Mouse (Mus musculus) limb, embryonic 14.5 days (tissue): ENCODE measurements around the gene Cbx7. TPM values are rescaled to one million over a fixed set of nuclear protein-coding genes. Genes with fewer than 3 reads are reported as not detected.
A peak's percentile ranks its signal among the peaks of the same experiment; 100 is the strongest.

Experiments
- ATAC-seq: fragments of 200-750 bp; cut with Nextera tagmentation; 2 replicates; pipeline ENCODE4 v1.8.0; 2017; ENCODE audit warnings: low read depth, moderate number of reproducible peaks, moderate TSS enrichment; ENCODE audit not compliant: low FRiP score
- DNase-seq: peaks from one replicate; pipeline ENCODE4 v3.0.0-alpha.2; 2015; ENCODE audit warnings: low spot score
- H3K27ac ChIP-seq: fragments of 300-500 bp; sonication (generic); replicated peaks from 2 replicates; pipeline ENCODE4 v1.5.1; 2014; ENCODE audit warnings: low read depth, mild to moderate bottlenecking, low read length, moderate library complexity, mixed read lengths
- H3K27me3 ChIP-seq: fragments of 300-500 bp; sonication (generic); 2 replicates; pipeline ENCODE4 v1.6.1; 2014; ENCODE audit warnings: low read length, mixed read lengths; ENCODE audit not compliant: control insufficient read depth, insufficient read depth
- H3K36me3 ChIP-seq: fragments of 300-500 bp; sonication (generic); 2 replicates; pipeline ENCODE4 v1.6.1; 2014; ENCODE audit warnings: mild to moderate bottlenecking, low read length, moderate library complexity, mixed read lengths; ENCODE audit not compliant: control insufficient read depth, insufficient read depth
- H3K4me1 ChIP-seq: fragments of 300-500 bp; sonication (generic); 2 replicates; pipeline ENCODE4 v1.6.1; 2014; ENCODE audit warnings: antibody characterized with exemption, low read length, mixed read lengths; ENCODE audit not compliant: control insufficient read depth, insufficient read depth
- H3K4me2 ChIP-seq: fragments of 300-500 bp; sonication (generic); replicated peaks from 2 replicates; pipeline ENCODE4 v1.6.1; 2014; ENCODE audit warnings: low read depth, mild to moderate bottlenecking, low read length, moderate library complexity; ENCODE audit not compliant: severe bottlenecking
- H3K4me3 ChIP-seq: fragments of 300-500 bp; sonication (generic); replicated peaks from 2 replicates; pipeline ENCODE4 v1.5.1; 2014; ENCODE audit warnings: low read length
- H3K9ac ChIP-seq: fragments of 300-500 bp; sonication (generic); 2 replicates; pipeline ENCODE4 v1.6.1; 2014; ENCODE audit warnings: mild to moderate bottlenecking, low read depth, low read length, moderate library complexity; ENCODE audit not compliant: severe bottlenecking
- H3K9me3 ChIP-seq: fragments of 300-500 bp; sonication (generic); 2 replicates; pipeline ENCODE4 v1.6.1; 2016; ENCODE audit warnings: low read length; ENCODE audit not compliant: control insufficient read depth
- POLR2A ChIP-seq: fragments of 200-500 bp; IDR thresholded peaks from 2 replicates; pipeline ENCODE4 v1.8.0; 2012; ENCODE audit warnings: inconsistent platforms, mild to moderate bottlenecking, moderate library complexity, borderline replicate concordance; ENCODE audit not compliant: insufficient read depth, insufficient read length; ENCODE audit errors: extremely low read depth
- WGBS: fragments of 180-500 bp; shearing (Covaris S2); extraction: QIAGEN DNeasy Blood & Tissue Kit; methylation state at CpG from one replicate; pipeline ENCODE4 v1.1.7; 2014; 5-methylcytosine and 5-hydroxymethylcytosine counted together
- polyA plus RNA-seq, 2 experiments: library from polyadenylated mRNA; depleted of rRNA in 1 of 2; stranded (reverse) in 1 of 2; unstranded in 1 of 2; fragments of >200 nt; fragmentation: Nextera tagmentation in 1 of 2; extraction: Ambion mirVana in 1 of 2; gene quantifications; 2 replicates each; pipeline versions ENCODE4 v1.2.1 to v1.2.3; 2012 to 2014

Gene Cbx7
- polyA plus RNA-seq, 2 experiments: 2.1 to 8.5 TPM

DNA sequence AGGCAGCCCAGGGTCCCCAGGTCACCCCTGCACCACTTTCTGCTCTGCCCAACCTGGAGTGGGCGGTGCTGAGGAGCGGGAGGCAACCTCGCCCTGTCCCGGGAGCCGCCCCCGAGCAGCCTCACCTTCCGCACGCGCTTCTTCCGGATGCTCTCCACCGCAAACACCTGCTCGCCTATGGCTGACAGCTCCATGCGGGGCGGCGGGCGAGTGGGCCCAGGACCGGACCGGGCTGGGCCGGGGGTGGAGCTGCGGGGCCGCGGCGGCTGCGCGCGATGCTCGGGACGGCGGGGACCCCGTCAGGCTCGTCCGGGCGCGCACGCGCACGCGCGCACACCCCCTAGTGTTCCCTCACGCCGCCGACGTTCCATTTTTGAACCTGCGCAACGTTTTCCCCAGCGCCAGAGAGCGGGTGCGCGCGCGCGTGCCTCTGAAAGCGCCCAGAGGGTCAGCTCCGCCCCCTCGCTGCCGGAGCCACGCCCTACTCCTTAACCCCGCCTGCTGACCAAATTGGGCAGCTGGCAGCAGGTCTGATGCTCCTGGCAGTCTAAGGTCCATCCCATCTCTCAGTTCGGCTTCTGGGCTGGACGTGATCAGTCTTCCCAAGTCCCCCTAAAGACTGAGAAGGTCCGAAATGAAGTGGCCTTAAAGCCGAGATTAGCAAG is 38.5 kb downstream of the Cbx7 start:
- no peak for TF ChIP-seq POLR2A
- Histone ChIP-seq H3K4me2 (peak overlapping the region; percentile 84), H3K9me3 (no peaks in the 10 kb centered on the region), H3K4me3 (peak overlapping the region; percentile 60), H3K27me3 (peaks cover 36% of the 10 kb centered on the region), H3K9ac (peak overlapping the region; percentile 55), H3K27ac (no peak overlapping the region), H3K4me1 (peaks cover 10% of the 10 kb centered on the region), H3K36me3 (no peaks in the 10 kb centered on the region)
- ATAC-seq: peak; percentile 38; the same call in 1 of the 2 replicates
- 2% methylated on average over 41 of the region's 62 CpGs for WGBS
- DNase-seq: peak; percentile 71

DNA sequence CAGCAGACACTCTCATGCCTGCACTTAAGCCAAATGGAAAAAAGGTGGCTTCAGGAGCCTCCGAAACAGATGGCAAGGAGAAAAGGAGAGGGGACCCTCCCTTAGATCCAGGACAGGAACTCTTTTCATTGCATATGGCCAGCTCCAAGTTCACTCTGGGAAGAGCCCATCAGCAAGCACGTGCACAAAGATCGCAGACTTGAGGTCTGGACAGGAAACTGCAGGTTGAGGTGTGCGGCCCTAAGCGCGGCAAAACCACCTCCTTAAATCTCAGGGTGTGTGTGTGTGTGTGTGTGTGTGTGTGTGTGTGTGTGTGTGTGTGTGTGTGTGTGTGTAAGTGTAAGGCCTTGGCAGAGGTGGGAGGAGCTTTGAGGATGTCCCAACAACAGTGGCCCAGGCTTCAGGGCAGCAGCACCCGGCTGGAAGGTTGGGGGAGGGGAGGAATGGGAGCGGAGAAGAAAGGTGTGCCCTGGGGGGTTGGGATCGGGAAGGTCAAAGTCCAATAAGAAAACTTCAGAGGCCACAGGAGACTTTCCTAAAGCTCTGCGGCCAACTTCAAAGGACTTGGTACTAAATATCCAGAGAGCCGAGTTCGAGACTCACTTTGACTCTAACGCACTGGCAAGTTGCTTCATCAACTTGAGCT is 39.3 kb downstream of the Cbx7 start:
- 0 out of 2 replicates have a peak overlapping the region, but pooled peaks have one; percentile 55 for H3K9ac ChIP-seq
- no peaks in the 10 kb centered on the region for H3K9me3 ChIP-seq

DNA sequence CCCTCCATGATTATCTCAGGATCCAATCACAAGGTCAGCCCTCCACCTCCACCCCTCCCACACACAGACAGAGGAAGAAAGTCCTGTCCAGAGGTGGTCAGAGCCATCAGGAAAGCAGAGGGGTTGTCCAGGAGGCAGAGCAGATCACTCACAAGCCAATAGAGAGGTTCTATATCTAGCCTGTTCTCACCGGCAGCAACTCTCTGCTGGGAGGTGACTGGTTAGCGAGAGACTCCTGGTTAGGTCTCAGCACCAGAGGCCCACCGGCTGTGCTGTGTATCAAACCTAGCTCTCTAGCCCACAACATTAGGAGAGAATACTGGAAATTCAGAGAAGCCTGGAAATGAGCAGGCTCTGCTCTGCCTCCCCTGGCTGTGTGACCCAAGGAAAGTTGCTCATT is 41.2 kb downstream of the Cbx7 start:
- Histone ChIP-seq H3K9me3 (no peaks in the 10 kb centered on the region), H3K9ac (no peak overlapping the region), H3K4me2 (no peak overlapping the region), H3K27me3 (peaks cover 29% of the 10 kb centered on the region), H3K4me1 (peaks cover 15% of the 10 kb centered on the region), H3K4me3 (no peak overlapping the region), H3K27ac (no peak overlapping the region), H3K36me3 (no peaks in the 10 kb centered on the region)
- ATAC-seq (no peak), DNase-seq (no peak)
- WGBS: 80% methylated on average over 3 of the region's 3 CpGs
- TF ChIP-seq POLR2A: no peak

More for the DNA sequence above, 39.3 kb downstream of the Cbx7 start:
- Histone ChIP-seq H3K36me3 (no peaks in the 10 kb centered on the region), H3K4me3 (peak overlapping the region; percentile 60), H3K27me3 (peaks cover 36% of the 10 kb centered on the region), H3K4me2 (peak overlapping the region; percentile 84), H3K27ac (no peak overlapping the region), H3K4me1 (peaks cover 15% of the 10 kb centered on the region)
- 14% methylated on average over 13 of the region's 13 CpGs for WGBS
- no peak for ATAC-seq
- no peak for DNase-seq
- no peak for TF ChIP-seq POLR2A

DNA sequence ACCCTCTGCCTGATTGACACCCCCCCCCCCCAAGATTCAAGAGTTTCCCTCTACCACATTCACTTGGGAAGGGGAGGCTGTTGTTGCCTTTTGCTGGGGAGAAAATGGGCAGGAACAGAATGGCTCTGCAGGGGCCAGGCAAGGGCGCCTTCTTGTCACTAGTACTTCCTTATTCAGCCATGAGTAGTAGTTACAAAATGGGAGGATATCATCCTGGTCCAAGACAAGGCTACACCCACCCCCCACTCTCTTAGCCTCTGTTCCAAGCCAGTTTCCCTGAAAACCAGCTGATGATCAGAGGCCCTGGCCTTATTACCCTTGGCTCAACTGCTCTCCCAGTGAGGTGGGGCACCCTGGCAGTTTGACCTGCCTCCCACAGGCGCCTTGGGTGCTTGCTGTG is 42.2 kb downstream of the Cbx7 start:
- Histone ChIP-seq H3K4me1 (peaks cover 14% of the 10 kb centered on the region), H3K27me3 (peaks cover 19% of the 10 kb centered on the region), H3K9ac (no peak overlapping the region), H3K27ac (no peak overlapping the region), H3K4me2 (no peak overlapping the region), H3K36me3 (no peaks in the 10 kb centered on the region), H3K9me3 (no peaks in the 10 kb centered on the region), H3K4me3 (no peak overlapping the region)
- no peak for DNase-seq
- WGBS: 77% methylated on average over 2 of the region's 2 CpGs
- no peak for TF ChIP-seq POLR2A
- no peak for ATAC-seq

DNA sequence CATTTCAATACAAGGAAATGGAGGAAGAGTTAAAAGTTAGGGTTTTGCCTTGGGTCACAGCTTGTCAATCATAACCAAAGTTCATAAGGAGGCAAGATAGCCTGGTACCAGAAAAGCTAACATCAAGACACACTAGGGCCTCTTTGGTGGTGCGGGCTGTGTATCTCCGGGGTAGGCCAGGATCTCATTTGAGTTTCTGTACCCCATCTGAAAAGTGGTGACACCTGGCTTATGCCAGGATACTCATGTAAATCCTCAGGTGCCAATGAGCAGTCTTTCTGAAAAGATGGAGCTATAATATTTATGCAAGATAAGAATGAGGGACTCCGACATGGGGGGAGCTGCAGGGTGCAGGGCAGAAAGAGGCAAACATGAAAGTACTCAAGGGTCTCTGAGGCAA is 42.6 kb downstream of the Cbx7 start:
- no peak for DNase-seq
- H3K27me3 ChIP-seq: peaks cover 14% of the 10 kb centered on the region
- no peak overlapping the region for H3K9ac ChIP-seq
- H3K4me2 ChIP-seq: no peak overlapping the region
- no peak for ATAC-seq
- no peak overlapping the region for H3K27ac ChIP-seq
- no peaks in the 10 kb centered on the region for H3K9me3 ChIP-seq
- peaks cover 11% of the 10 kb centered on the region for H3K4me1 ChIP-seq
- no peak for TF ChIP-seq POLR2A
- WGBS: 96% methylated on average over 3 of the region's 3 CpGs
- no peaks in the 10 kb centered on the region for H3K36me3 ChIP-seq
- no peak overlapping the region for H3K4me3 ChIP-seq
